Mouse (Mus musculus): ENCODE results near the gene Cabp2.
"Not testable (repeated sequence)": the region's sequence is repeated elsewhere in the genome, so short reads cannot be mapped to it uniquely, and the experiment has no call there.

GRCm38 (mm10) chr19:4060044-4060898 is 21.1 kb upstream of the Cabp2 start:
- TF ChIP-seq POLR2A (IDR thresholded peaks at IDR 0.05; ENCODE audit: low read depth, low read length); CTCF (IDR thresholded peaks at IDR 0.05; ENCODE audit: borderline replicate concordance, insufficient read depth, low read length): not testable (repeated sequence)
